Mouse (Mus musculus) testis, postnatal 14 days (tissue): Measurements from ENCODE around the gene Txnip.

Experiments used
- DNase-seq: peaks from one replicate; pipeline ENCODE4 v3.0.0; 2021; ENCODE audit warnings: low spot score

The Txnip gene

GRCm38 (mm10) chr3:96551890-96552289 is 5.9 kb upstream of the Txnip start:
- no peak for DNase-seq

GRCm38 (mm10) chr3:96553601-96554000 is 4.2 kb upstream of the Txnip start:
- no peak for DNase-seq

- no peak for DNase-seq
Measured at GRCm38 (mm10) chr3:96554251-96554650, 3.5 kb upstream of the Txnip start.

GRCm38 (mm10) chr3:96555041-96555596 is 2.6 kb upstream of the Txnip start:
- DNase-seq = peak; percentile 73

- DNase-seq = no peak
Measured at GRCm38 (mm10) chr3:96555999-96556614, 1.6 kb upstream of the Txnip start.

- no peak for DNase-seq
Measured at GRCm38 (mm10) chr3:96556651-96557635, 814 bp upstream of the Txnip start.

- no peak for DNase-seq
Measured at GRCm38 (mm10) chr3:96558159-96558558, 402 bp downstream of the Txnip start.

- DNase-seq = no peak
Measured at GRCm38 (mm10) chr3:96558668-96559196, 975 bp downstream of the Txnip start.

GRCm38 (mm10) chr3:96559398-96559910 is 1.7 kb downstream of the Txnip start:
- DNase-seq = no peak

GRCm38 (mm10) chr3:96559911-96560850 is 2.4 kb downstream of the Txnip start:
- no peak for DNase-seq

GRCm38 (mm10) chr3:96560881-96561668 is 3.3 kb downstream of the Txnip start:
- no peak for DNase-seq

- DNase-seq = no peak
Measured at GRCm38 (mm10) chr3:96561946-96562681, 4.4 kb downstream of the Txnip start.

GRCm38 (mm10) chr3:96563267-96563666 is 5.5 kb downstream of the Txnip start:
- no peak for DNase-seq

- DNase-seq = no peak
Measured at GRCm38 (mm10) chr3:96563911-96564632, 6.3 kb downstream of the Txnip start.

- DNase-seq = no peak
Measured at GRCm38 (mm10) chr3:96564633-96565032, 6.9 kb downstream of the Txnip start.

GRCm38 (mm10) chr3:96565105-96565504 is 7.3 kb downstream of the Txnip start:
- no peak for DNase-seq

GRCm38 (mm10) chr3:96566661-96567450 is 9.1 kb downstream of the Txnip start:
- DNase-seq = no peak

- DNase-seq = no peak
Measured at GRCm38 (mm10) chr3:96568605-96569004, 10.8 kb downstream of the Txnip start.
